Mouse (Mus musculus): ENCODE measurements around the gene Dnajc17.

Gene Dnajc17

GRCm38 (mm10) chr2:119198049-119198448, 10.5 kb downstream of the Dnajc17 start:
- DNase-seq = peak in 1 of 2 experiments; percentile 21

- DNase-seq = no peak
Observed at GRCm38 (mm10) chr2:119197493-119197892, 11.1 kb downstream of the Dnajc17 start.

GRCm38 (mm10) chr2:119196316-119197108, 12.1 kb downstream of the Dnajc17 start:
- DNase-seq = peak in 1 of 2 experiments; percentile 41

DNA sequence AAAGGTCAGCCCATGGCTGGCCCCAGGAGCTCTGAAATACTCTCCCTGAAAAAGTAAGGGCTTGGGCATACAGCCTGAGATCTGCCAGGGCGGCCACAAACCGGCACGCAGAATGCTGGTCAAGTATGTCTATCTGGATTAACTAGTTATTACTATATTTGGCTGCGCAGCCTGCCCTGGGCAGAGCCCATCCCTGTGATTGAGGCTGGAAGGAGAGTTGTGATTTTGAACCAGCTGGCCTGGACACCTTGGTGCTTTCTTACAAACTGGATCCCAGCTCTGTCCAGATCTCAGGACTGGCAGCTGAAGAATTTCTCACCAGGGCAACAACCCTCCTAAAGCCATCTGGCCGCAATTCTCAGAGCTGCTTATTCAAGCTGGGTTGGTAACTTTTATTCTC, 14.5 kb downstream of the Dnajc17 start:
- no peak for DNase-seq

GRCm38 (mm10) chr2:119190969-119191368, 17.6 kb downstream of the Dnajc17 start:
- DNase-seq = no peak

DNA sequence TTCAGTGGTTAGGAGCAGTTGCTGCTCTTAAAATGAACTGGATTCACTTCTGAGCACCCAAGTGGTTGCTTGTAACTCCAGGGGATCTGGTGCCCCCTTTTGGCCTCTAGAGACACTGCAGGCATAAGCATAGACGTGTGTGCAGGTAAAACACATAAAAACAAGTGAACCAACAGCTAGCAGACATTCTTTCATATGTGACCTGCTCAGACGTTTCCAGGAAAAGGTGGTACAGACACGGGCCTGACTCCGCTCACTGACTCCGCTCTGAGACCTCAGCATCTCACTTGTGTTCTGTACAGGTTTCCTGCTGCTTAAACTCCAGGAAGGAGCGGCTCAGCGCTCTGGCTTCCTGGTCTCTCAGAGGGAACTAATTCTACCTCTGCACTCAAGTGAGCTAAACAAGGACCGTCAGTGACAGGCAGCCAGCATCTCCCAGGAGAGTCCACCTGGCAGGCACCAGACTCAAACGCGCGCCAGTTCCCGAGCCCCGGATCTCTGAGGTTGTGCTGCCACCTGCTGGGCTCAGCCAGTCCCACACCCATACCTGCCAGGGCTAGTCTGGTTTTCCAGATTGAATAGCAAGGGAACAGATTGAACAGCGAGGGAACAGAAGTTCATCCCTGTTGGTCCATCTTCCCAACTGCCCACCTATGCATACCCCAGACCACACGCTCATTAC, 19.4 kb downstream of the Dnajc17 start:
- peak; percentile 86 to 91 for DNase-seq

DNA sequence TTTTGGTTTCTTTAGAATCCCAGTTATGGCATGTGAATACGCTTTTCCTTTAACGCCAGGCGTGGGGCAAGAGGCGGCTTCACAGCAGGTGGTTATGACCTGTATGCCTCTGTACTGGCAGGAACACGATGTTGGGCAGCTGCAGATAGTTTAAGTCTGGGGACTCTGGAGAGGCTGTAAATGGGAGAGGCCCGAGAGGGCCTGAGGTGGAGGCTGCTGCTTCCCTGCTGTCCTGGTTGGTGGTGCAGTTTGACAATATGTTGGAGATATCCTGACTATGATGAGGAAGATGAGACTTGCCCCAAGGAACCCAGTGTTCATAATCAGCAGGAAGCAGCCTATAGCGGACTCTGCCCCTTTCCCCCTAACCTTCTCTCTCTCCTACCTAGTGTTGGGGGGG, 25.7 kb downstream of the Dnajc17 start:
- DNase-seq = no peak

DNA sequence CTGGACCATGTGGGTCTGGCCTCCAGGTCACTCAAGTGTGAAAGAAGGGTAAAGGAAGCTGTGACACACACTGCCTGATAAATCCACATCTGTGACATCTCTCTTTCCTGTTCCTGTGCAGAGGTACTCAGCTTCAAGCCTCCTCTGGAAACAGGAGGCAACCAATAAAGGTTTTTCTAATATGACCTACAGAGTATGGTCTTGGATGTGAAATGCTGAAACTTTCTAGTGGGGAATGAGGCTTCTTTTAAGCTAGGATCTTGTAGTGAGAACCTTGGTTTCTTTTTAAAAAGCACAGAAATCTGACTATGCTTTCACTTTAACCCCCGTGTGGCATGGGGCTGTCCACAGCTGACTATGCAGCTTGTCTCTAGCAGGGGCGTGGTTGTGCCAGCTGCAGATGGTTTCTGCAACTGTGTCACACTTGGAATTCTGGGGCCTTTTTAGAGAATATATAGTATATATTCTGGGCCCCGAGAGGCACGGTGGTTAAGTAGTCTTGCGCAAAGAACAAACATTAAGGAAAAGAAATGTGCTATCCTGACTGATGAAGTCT, 31.1 kb downstream of the Dnajc17 start:
- no peak for DNase-seq

- DNase-seq = peak; percentile 48 to 72
Observed at GRCm38 (mm10) chr2:119176761-119177160, 31.8 kb downstream of the Dnajc17 start.

GRCm38 (mm10) chr2:119175614-119176013, 33.0 kb downstream of the Dnajc17 start:
- DNase-seq = peak; percentile 35 to 62

DNA sequence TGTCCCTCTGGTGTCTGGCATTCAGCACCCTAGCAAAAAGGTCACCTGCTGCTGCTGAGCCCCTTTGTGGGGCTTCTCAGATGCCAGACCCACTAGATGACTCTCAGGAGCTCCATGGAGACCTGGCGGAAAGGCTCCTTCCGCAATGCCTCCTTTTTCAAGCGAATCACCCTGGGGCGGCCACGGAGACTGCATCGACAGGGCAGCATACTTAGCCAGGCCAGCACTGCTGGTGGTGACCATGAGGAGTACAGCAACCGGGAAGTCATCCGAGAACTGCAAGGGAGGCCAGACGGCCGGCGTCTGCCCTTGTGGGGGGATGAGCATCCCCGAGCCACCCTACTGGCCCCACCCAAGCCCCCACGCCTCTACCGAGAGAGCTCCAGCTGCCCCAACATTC, 33.7 kb downstream of the Dnajc17 start:
- DNase-seq = no peak

DNA sequence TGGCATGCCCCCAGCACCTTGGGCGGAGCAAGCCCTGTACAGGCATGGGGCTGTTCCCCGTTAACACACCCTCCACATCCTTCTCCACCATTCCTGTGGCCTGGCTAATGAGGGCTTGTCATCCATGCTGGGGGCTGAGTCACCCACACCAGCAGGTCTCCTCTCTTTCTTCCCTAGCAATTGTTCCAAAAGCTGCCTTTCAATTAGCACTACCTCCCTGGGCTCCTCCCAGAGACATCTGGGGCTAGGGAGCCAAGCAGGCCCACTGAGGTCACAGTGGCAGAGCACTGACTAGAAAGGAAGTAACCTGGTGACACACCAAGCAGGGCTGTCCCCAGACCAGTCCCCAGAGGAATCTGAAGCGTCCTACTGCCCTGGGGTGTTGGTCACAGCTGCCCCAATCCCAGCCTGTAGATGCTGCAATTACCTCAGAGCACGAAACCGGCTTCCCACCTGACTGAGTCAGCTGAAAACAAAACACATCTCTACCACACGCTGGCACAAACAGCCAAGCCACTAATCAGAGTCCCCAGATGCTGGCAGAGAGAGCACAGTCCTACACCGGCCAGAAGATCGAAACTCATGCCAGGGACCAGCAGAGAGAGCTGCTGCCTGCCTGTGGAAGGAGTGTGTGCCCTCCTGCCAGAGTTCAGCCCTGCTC, 34.5 kb downstream of the Dnajc17 start, which contains the start of gene Gm14137:
Gm14137 (plus strand) TSS at position 519 of the 661 bp plus-strand sequence.
- no peak for DNase-seq

- DNase-seq = peak; percentile 85
Observed at GRCm38 (mm10) chr2:119172862-119173576, 35.6 kb downstream of the Dnajc17 start.

DNA sequence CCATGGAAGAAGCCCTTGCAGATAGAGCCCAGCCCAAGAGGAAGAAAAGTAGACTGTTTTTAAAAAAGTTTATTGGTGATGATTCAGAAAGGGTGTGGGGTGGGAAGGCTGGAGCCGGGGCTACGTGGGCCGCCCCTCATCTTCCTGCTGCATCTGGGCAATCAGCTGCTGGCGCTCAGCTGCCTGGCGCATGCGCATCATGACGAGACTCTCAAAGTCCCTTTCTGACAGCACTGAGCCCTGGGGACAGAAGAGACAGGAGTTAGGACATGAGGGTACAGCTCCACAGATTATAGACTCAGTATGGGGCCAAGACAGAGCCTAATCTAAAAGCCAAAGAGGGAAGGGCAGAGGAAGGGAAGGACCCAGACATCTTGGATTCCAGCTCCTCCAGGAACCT, 36.1 kb downstream of the Dnajc17 start:
- no peak for DNase-seq

GRCm38 (mm10) chr2:119171574-119171973, 37.0 kb downstream of the Dnajc17 start:
- DNase-seq = no peak

- DNase-seq = no peak
Observed at GRCm38 (mm10) chr2:119170282-119170681, 38.3 kb downstream of the Dnajc17 start.

GRCm38 (mm10) chr2:119167866-119168256, 40.7 kb downstream of the Dnajc17 start:
- DNase-seq = no peak

DNA sequence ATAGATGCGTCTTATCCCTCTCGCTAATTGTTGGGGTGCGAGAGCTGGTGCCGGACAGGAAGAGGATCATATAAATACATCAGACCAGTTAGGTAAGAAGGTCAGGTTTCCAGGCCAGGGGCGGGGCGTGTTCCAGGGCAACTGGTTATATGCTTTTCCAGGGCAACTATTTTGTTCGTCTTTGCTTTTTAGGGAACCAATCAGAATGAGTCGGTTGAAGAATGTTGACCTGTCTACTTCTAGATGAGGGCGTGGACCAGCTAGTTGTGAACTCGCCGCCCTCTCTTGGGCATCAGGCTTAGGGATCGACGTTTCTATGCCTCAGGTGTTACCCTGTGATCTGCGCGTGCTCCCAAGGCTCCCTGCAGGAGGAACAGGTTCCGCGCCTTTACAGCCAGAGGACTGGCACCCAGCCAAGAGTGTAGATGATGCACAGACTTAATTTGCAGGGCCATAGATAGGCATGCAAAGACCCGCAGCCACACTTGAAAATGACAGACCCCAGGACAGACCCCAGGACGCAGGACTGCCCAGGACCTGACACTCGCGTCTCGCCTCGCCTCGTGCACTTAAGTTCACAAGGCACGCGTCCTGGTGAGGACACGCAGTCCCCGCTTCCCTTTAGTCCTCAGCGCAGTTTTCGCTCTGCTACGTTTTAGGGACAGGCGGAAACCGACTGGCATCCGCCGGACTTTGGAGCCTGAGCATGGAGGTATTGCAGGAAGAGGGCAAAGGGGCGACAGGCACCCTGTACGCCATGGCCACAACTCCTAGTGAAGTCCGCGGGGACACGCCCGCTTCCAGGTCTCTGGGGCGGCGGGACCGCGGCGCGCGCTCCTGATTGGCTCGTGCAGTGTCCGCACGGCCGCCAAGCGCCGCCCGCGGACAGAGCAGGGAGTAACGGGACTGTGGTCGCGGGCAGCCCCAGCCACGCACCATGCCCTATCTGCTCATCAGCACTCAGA, 41.4 kb downstream of the Dnajc17 start, which contains the start of gene Gchfr:
Gchfr (plus strand) TSS at position 873 of the 965 bp plus-strand sequence.
- DNase-seq = peak; percentile 83 to 94

- DNase-seq = no peak
Observed at GRCm38 (mm10) chr2:119165401-119165800, 43.2 kb downstream of the Dnajc17 start.

- no peak for DNase-seq
Observed at GRCm38 (mm10) chr2:119163999-119164398, 44.6 kb downstream of the Dnajc17 start.

GRCm38 (mm10) chr2:119163135-119163534, 45.5 kb downstream of the Dnajc17 start:
- DNase-seq = no peak
